Mouse (Mus musculus) bone marrow, adult 2 months (tissue): ENCODE measurements around the gene Sp8.

Experiments
- CTCF ChIP-seq: fragments of 200-500 bp; IDR thresholded peaks from 2 replicates; pipeline ENCODE4 v1.5.1; 2011; ENCODE audit warnings: low read length, control low read depth; ENCODE audit not compliant: control insufficient read depth, insufficient read depth
- POLR2A ChIP-seq: fragments of 200-500 bp; IDR thresholded peaks from 2 replicates; pipeline ENCODE4 v1.6.1; 2011; ENCODE audit warnings: low read depth, mild to moderate bottlenecking, control low read depth, low read length, borderline replicate concordance; ENCODE audit not compliant: control insufficient read depth

DNA sequence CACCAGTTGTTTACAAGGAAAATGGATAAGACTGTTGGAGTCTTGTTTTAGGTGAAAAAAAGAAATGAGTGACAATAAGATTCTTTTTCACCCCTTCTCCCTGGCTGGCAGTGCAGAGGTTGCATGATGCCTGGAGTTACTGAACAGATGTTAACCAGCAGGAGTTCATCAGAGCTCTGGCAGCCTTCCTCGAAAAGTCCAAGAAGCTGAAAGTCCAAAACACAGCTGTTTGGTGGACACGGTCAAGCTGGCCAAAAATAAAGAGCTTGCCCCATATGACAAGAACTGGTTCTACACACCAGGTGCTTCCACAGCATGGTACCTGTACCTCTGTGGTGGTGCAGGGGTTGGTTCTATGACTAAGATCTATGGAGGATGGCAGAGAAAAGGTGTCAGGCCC, 41.8 kb downstream of the Sp8 start:
- TF ChIP-seq CTCF, result no peak
- TF ChIP-seq POLR2A, result no peak
